17 mouse cellular contexts compared by ENCODE assay signal in genomic region chr1:178573406-178574032, GRCm38 (mm10). TPM values are rescaled to one million over a fixed set of nuclear protein-coding genes. Genes with fewer than 3 reads are reported as not detected.
DNase-seq lines count a peak whose midpoint lies in the region; ATAC-seq and TF ChIP-seq lines count a peak whose summit lies in the region.
"Had no signal": no experiment of that assay in that cellular context is flagged by ENCODE, and none has a peak within 500 bp of the region (broad histone marks: within the 10 kb centered on the region; RNA-seq: fewer than 3 reads in every experiment).

No protein-coding gene starts in this region.

- H3K36me3 ChIP-seq in lung, embryonic 15.5 days: no peaks in the 10 kb centered on the region
- no peaks in the 10 kb centered on the region for H3K36me3 ChIP-seq in embryonic facial prominence, embryonic 14.5 days (ENCODE audit: control insufficient read depth, insufficient read depth, low read length)
- H3K36me3 ChIP-seq: forebrain, embryonic 15.5 days; hindbrain, embryonic 15.5 days had no signal

- H3K4me1 ChIP-seq in lung, embryonic 15.5 days: no peaks in the 10 kb centered on the region
- H3K4me1 ChIP-seq in lung, adult 2 months (ENCODE audit: control insufficient read depth, insufficient read depth, low read length): no peaks in the 10 kb centered on the region
- H3K4me1 ChIP-seq in embryonic facial prominence, embryonic 14.5 days (ENCODE audit: control insufficient read depth, insufficient read depth, low read length): peaks cover 29% of the 10 kb centered on the region

- H3K4me3 ChIP-seq in lung, embryonic 15.5 days: no peak overlapping the region
- no peak overlapping the region for H3K4me3 ChIP-seq in lung, adult 2 months (replicated peaks; ENCODE audit: extremely low read depth, low read depth, low read length)
- no peak overlapping the region for H3K4me3 ChIP-seq in embryonic facial prominence, embryonic 14.5 days (ENCODE audit: low read depth, low read length)
- H3K4me3 ChIP-seq: forebrain, embryonic 15.5 days; hindbrain, embryonic 15.5 days had no signal

- no peaks in the 10 kb centered on the region; the same call in 1 of the 2 replicates for H3K27me3 ChIP-seq in lung, embryonic 15.5 days
- H3K27me3 ChIP-seq in embryonic facial prominence, embryonic 14.5 days (replicated peaks; ENCODE audit: control insufficient read depth, insufficient read depth, low read length): no peaks in the 10 kb centered on the region
- H3K27me3 ChIP-seq: forebrain, embryonic 15.5 days; hindbrain, embryonic 15.5 days had no signal

- H3K27ac ChIP-seq in lung, embryonic 15.5 days: no peak overlapping the region
- H3K27ac ChIP-seq in embryonic facial prominence, embryonic 14.5 days (replicated peaks; ENCODE audit: low read depth, low read length): no peak overlapping the region
- H3K27ac ChIP-seq: forebrain, embryonic 15.5 days; hindbrain, embryonic 15.5 days had no signal

- ATAC-seq in lung, embryonic 15.5 days (ENCODE audit: borderline replicate concordance, extremely low read depth, low FRiP score, low TSS enrichment): peak; percentile 62; the same call in 1 of the 2 replicates
- no peak for ATAC-seq in embryonic facial prominence, embryonic 14.5 days (ENCODE audit: low read depth)
- ATAC-seq: forebrain, embryonic 15.5 days; intestine, embryonic 16.5 days had no signal

- WGBS in lung, embryonic 15.5 days: 38% methylated on average over 4 of the region's 4 CpGs
- 57% methylated on average over 4 of the region's 4 CpGs for WGBS in lung, adult 2 months
- 43% methylated on average over 4 of the region's 4 CpGs for WGBS in embryonic facial prominence, embryonic 14.5 days

- no peak for TF ChIP-seq CTCF in lung, adult 2 months (IDR thresholded peaks at IDR 0.05; ENCODE audit: insufficient read depth, low read length)

- DNase-seq in lung, adult 2 months: no peak
- DNase-seq in NIH3T3 (ENCODE audit: low read depth) (peak; percentile 37), adipocyte (ENCODE audit: low spot score) (peak; percentile 53)
- DNase-seq in embryonic facial prominence, embryonic 14.5 days (ENCODE audit: low spot score): peak; percentile 29
- DNase-seq in thymus, postnatal 10 days (ENCODE audit: low spot score in 2 of 2): no peak
- DNase-seq in urinary bladder, postnatal 4 days (ENCODE audit: low spot score in 2 of 2): no peak
- DNase-seq: adrenal gland, postnatal 10 days; cerebellum, adult 11 months; cerebellum, adult 9-11 months; cerebellum, postnatal 36 days; heart, adult 18-20 months; heart, postnatal 36 days had no signal

- no peak for TF ChIP-seq POLR2A in lung, adult 2 months (IDR thresholded peaks at IDR 0.05; ENCODE audit: borderline replicate concordance, extremely low read depth, low read depth, low read length)

- H3K9ac ChIP-seq in lung, embryonic 15.5 days: no peak overlapping the region
- no peak overlapping the region; the same call in 1 of the 2 replicates for H3K9ac ChIP-seq in embryonic facial prominence, embryonic 14.5 days (ENCODE audit: low read depth, low read length)
- H3K9ac ChIP-seq: forebrain, embryonic 15.5 days; hindbrain, embryonic 15.5 days had no signal

- no peak overlapping the region for H3K4me2 ChIP-seq in lung, embryonic 15.5 days
- H3K4me2 ChIP-seq in embryonic facial prominence, embryonic 14.5 days (ENCODE audit: low read depth, low read length): no peak overlapping the region
- H3K4me2 ChIP-seq: forebrain, embryonic 15.5 days; heart, embryonic 11.5 days; hindbrain, embryonic 15.5 days had no signal

- no peaks in the 10 kb centered on the region for H3K9me3 ChIP-seq in lung, embryonic 15.5 days
- peaks cover 8% of the 10 kb centered on the region; the same call in 1 of the 2 replicates for H3K9me3 ChIP-seq in embryonic facial prominence, embryonic 14.5 days (ENCODE audit: control insufficient read depth, low read length)
- H3K9me3 ChIP-seq: hindbrain, embryonic 15.5 days had no signal

RNA-seq across cellular contexts. Expression of gene Kif26b, which starts 44.6 kb away (rescaled TPM):
- polyA plus RNA-seq in lung, embryonic 15.5 days (2015; fragmentation: Nextera tagmentation; extraction: Ambion mirVana): 1.5 and 1.7 TPM in 2 replicates
- polyA plus RNA-seq in lung, adult 2 months (2012; rRNA removed): 2.0 and 3.6 TPM in 2 replicates
- 8.1 and 10.4 TPM in 2 replicates for polyA plus RNA-seq in embryonic facial prominence, embryonic 14.5 days (2014; fragmentation: Nextera tagmentation; extraction: Ambion mirVana)

Comparison
In these comparisons a context has a peak if more than half of its experiments do, and no peak if none do; other contexts are left out.
1. DNase-seq: peak in NIH3T3 (single experiment), adipocyte (single experiment) and embryonic facial prominence, embryonic 14.5 days (single experiment); none in lung, adult 2 months (single experiment), thymus, postnatal 10 days (0 of 2) and urinary bladder, postnatal 4 days (0 of 2).